ENCODE assay signal across 29 mouse cellular contexts in genomic region chr7:28437964-28438363, GRCm38 (mm10). TPM values are rescaled to one million over a fixed set of nuclear protein-coding genes. Genes with fewer than 3 reads are reported as not detected.
DNase-seq lines count a peak whose midpoint lies in the region; ATAC-seq and TF ChIP-seq lines count a peak whose summit lies in the region.
"Had no signal": no experiment of that assay in that cellular context is flagged by ENCODE, and none has a peak within 500 bp of the region (broad histone marks: within the 10 kb centered on the region; RNA-seq: fewer than 3 reads in every experiment).

No protein-coding gene starts in this region.

- peaks cover 65% of the 10 kb centered on the region for H3K4me1 ChIP-seq in liver, embryonic 12.5 days
- H3K4me1 ChIP-seq in liver, embryonic 11.5 days (replicated peaks; ENCODE audit: control insufficient read depth, insufficient read depth, low read length) = peaks cover 27% of the 10 kb centered on the region
- peaks cover 7% of the 10 kb centered on the region for H3K4me1 ChIP-seq in testis, adult 2 months (ENCODE audit: control insufficient read depth, insufficient read depth, low read length)
- peaks cover 0 to 4% of the 10 kb centered on the region in 2 experiments; a peak in 2 of 4 replicates for H3K4me1 ChIP-seq in ES-E14 (ENCODE audit: control insufficient read depth in 2 of 2, insufficient read depth in 2 of 2, low read length in 2 of 2, poor library complexity in 1 of 2)
- peaks cover 17% of the 10 kb centered on the region; the same call in 1 of the 2 replicates for H3K4me1 ChIP-seq in lung, postnatal 0 days (ENCODE audit: insufficient read depth, low read depth, low read length)

- DNase-seq in liver, embryonic 11.5 days (ENCODE audit: low spot score) = no peak
- no peak for DNase-seq in testis, postnatal 14 days (ENCODE audit: low spot score)
- DNase-seq in ES-E14 (ENCODE audit: low read depth, low spot score) = no peak
- DNase-seq in lung, postnatal 0 days (ENCODE audit: low spot score) = no peak
- DNase-seq in frontal cortex, postnatal 10 days (ENCODE audit: low spot score in 2 of 2) = no peak
- DNase-seq: adrenal gland, adult 8-10 months; adrenal gland, postnatal 25 days; B cell, adult 2 months; cerebellum, adult 11-12 months; cerebellum, adult 8-10 months; cerebellum, postnatal 10 days; cerebellum, postnatal 36 days; gastrocnemius, adult 2 months; gastrocnemius, postnatal 14 days; heart, adult 18-20 months; heart, postnatal 10 days; heart, postnatal 36 days had no signal

- no peak for TF ChIP-seq EP300 in lung, postnatal 0 days (IDR thresholded peaks at IDR 0.05)

- no peak overlapping the region for H3K4me3 ChIP-seq in liver, embryonic 12.5 days
- no peak overlapping the region for H3K4me3 ChIP-seq in liver, embryonic 11.5 days (ENCODE audit: low read depth, low read length)
- H3K4me3 ChIP-seq in testis, adult 2 months (ENCODE audit: control insufficient read depth, low read depth, low read length) = peak overlapping the region; percentile 96
- peak overlapping the region in 1 of 2 experiments; percentile 70; a peak in 2 of 4 replicates for H3K4me3 ChIP-seq in ES-E14 (ENCODE audit: insufficient read depth in 1 of 2, low read depth in 1 of 2, low read length in 2 of 2, poor library complexity in 1 of 2, severe bottlenecking in 1 of 2)
- H3K4me3 ChIP-seq in macrophage (ENCODE audit: inconsistent target) = no peak overlapping the region
- no peak overlapping the region for H3K4me3 ChIP-seq in lung, postnatal 0 days (ENCODE audit: low read depth, low read length)

- H3K79me2 ChIP-seq in macrophage (ENCODE audit: inconsistent target) = peaks cover 28% of the 10 kb centered on the region

- no peak for TF ChIP-seq CTCF in testis, adult 2 months (IDR thresholded peaks at IDR 0.05; ENCODE audit: control insufficient read depth, insufficient read depth, insufficient replicate concordance, low read depth, low read length)
- no peak for TF ChIP-seq CTCF in lung, postnatal 0 days (IDR thresholded peaks at IDR 0.05)

- in situ Hi-C loops in ES-E14 (cut with MboI; ENCODE audit: low sequenced_read_pairs in 2 of 2, unreplicated experiment in 2 of 2) = loop anchor here in 1 of 2 experiments (10.0 kb wide), 1 partner anchor 167 kb away; no protein-coding TSS in a partner anchor

- no peaks in the 10 kb centered on the region for H3K9me3 ChIP-seq in liver, embryonic 12.5 days (replicated peaks)
- no peaks in the 10 kb centered on the region for H3K9me3 ChIP-seq in liver, embryonic 11.5 days (ENCODE audit: control insufficient read depth, low read length)
- H3K9me3 ChIP-seq in ES-E14 (ENCODE audit: control insufficient read depth, insufficient read depth, low read depth, low read length) = no peaks in the 10 kb centered on the region
- H3K9me3 ChIP-seq in lung, postnatal 0 days (ENCODE audit: low read length) = no peaks in the 10 kb centered on the region
- H3K9me3 ChIP-seq: forebrain, embryonic 10.5 days; forebrain, embryonic 13.5 days; heart, embryonic 12.5 days; heart, embryonic 15.5 days had no signal

- H3K27ac ChIP-seq in liver, embryonic 12.5 days = no peak overlapping the region
- H3K27ac ChIP-seq in liver, embryonic 11.5 days (ENCODE audit: low read depth, low read length) = no peak overlapping the region
- no peak overlapping the region for H3K27ac ChIP-seq in testis, adult 2 months (ENCODE audit: control insufficient read depth, insufficient read depth, low read depth, low read length)
- H3K27ac ChIP-seq in ES-E14 (ENCODE audit: insufficient read depth, low read depth, low read length, poor library complexity, severe bottlenecking) = no peak overlapping the region
- 0 out of 2 replicates have a peak overlapping the region, but pooled peaks have one; percentile 75 for H3K27ac ChIP-seq in macrophage
- H3K27ac ChIP-seq in lung, postnatal 0 days (ENCODE audit: low read length) = no peak overlapping the region
- H3K27ac ChIP-seq: forebrain, embryonic 13.5 days; hindbrain, embryonic 14.5 days; hindbrain, postnatal 0 days had no signal

- no peak overlapping the region for H3K9ac ChIP-seq in liver, embryonic 12.5 days
- H3K9ac ChIP-seq in liver, embryonic 11.5 days (ENCODE audit: low read depth, low read length) = no peak overlapping the region
- H3K9ac ChIP-seq in ES-E14 (ENCODE audit: insufficient read depth, low read depth, low read length, poor library complexity, severe bottlenecking) = no peak overlapping the region
- no peak overlapping the region for H3K9ac ChIP-seq in lung, postnatal 0 days (replicated peaks; ENCODE audit: low read depth)
- H3K9ac ChIP-seq: forebrain, embryonic 13.5 days; hindbrain, embryonic 14.5 days had no signal

- H3K36me3 ChIP-seq in liver, embryonic 12.5 days = peaks cover 4% of the 10 kb centered on the region; the same call in 1 of the 2 replicates
- no peaks in the 10 kb centered on the region for H3K36me3 ChIP-seq in liver, embryonic 11.5 days (ENCODE audit: control insufficient read depth, insufficient read depth, low read length)
- no peaks in the 10 kb centered on the region for H3K36me3 ChIP-seq in testis, adult 2 months (ENCODE audit: control insufficient read depth, insufficient read depth, low read length)
- H3K36me3 ChIP-seq in ES-E14 (ENCODE audit: control insufficient read depth, insufficient read depth, low read length, poor library complexity, severe bottlenecking) = no peaks in the 10 kb centered on the region
- no peaks in the 10 kb centered on the region for H3K36me3 ChIP-seq in macrophage (ENCODE audit: inconsistent target)
- H3K36me3 ChIP-seq in lung, postnatal 0 days (ENCODE audit: insufficient read depth, low read length) = no peaks in the 10 kb centered on the region
- H3K36me3 ChIP-seq: heart, embryonic 15.5 days had no signal

- ATAC-seq in liver, embryonic 12.5 days = no peak
- no peak for ATAC-seq in liver, embryonic 11.5 days (replicated peaks; ENCODE audit: low FRiP score)
- no peak for ATAC-seq in lung, postnatal 0 days
- ATAC-seq: activated CD4-positive, CD25-positive, alpha-beta regulatory T cell, adult 4 months; forebrain, embryonic 13.5 days; forebrain, embryonic 16.5 days; hindbrain, postnatal 0 days; inflammation-experienced regulatory T-cells, adult 6 months had no signal

- no peak for TF ChIP-seq POLR2A in testis, adult 2 months (IDR thresholded peaks at IDR 0.05; ENCODE audit: control insufficient read depth, low read depth, low read length)

- H3K27me3 ChIP-seq in liver, embryonic 12.5 days (replicated peaks) = no peaks in the 10 kb centered on the region
- no peaks in the 10 kb centered on the region for H3K27me3 ChIP-seq in liver, embryonic 11.5 days (replicated peaks; ENCODE audit: control insufficient read depth, insufficient read depth, low read length)
- no peaks in the 10 kb centered on the region for H3K27me3 ChIP-seq in testis, adult 2 months (ENCODE audit: control insufficient read depth, insufficient read depth, low read length)
- H3K27me3 ChIP-seq in lung, postnatal 0 days (replicated peaks; ENCODE audit: insufficient read depth, low read length) = no peaks in the 10 kb centered on the region
- H3K27me3 ChIP-seq: forebrain, embryonic 13.5 days; heart, embryonic 12.5 days; heart, embryonic 15.5 days had no signal

- peak overlapping the region; percentile 84 for H3K4me2 ChIP-seq in liver, embryonic 12.5 days
- no peak overlapping the region for H3K4me2 ChIP-seq in liver, embryonic 11.5 days
- H3K4me2 ChIP-seq in lung, postnatal 0 days (replicated peaks; ENCODE audit: low read depth, low read length) = no peak overlapping the region

RNA-seq across cellular contexts. Expression of gene Gmfg, which starts 0.7 kb away (rescaled TPM):
- polyA plus RNA-seq in liver, embryonic 12.5 days (2016; fragmentation: Nextera tagmentation; extraction: Ambion mirVana) = 41.0 and 41.3 TPM in 2 replicates
- 49.4 and 49.7 TPM in 2 replicates for polyA plus RNA-seq in liver, embryonic 11.5 days (2014; fragmentation: Nextera tagmentation; extraction: Ambion mirVana)
- 7.8 and 8.8 TPM in 2 replicates for polyA plus RNA-seq in testis, adult 2 months (2012; rRNA removed)
- 12.7 and 17.2 TPM in 2 replicates for total RNA-seq in ES-E14 (2012; rRNA removed)
- total RNA-seq in macrophage (2018; cell fraction: chromatin; rRNA removed) = 10 to 100 TPM in 22 of 26 experiments, 1 to 10 TPM in 4; 3.0 to 77.3 (median 33.3) TPM
- total RNA-seq in macrophage (2018; cell fraction: cytosol; rRNA removed) = 100 to 1,000 TPM; 105 to 245 (median 163) TPM
- total RNA-seq in macrophage (2018; cell fraction: nucleus; rRNA removed) = 100 to 1,000 TPM in 1 of 26 experiments, 10 to 100 TPM in 24, 1 to 10 TPM in 1; 8.7 to 100 (median 48.2) TPM
- 66.4 to 177 TPM (median 158 TPM) in 3 replicates for polyA plus RNA-seq in macrophage (2018)
- polyA plus RNA-seq in lung, postnatal 0 days (2015; fragmentation: Nextera tagmentation; extraction: Ambion mirVana) = 81.0 and 83.1 TPM in 2 replicates

RNA-seq across cellular contexts. Expression of gene Lrfn1, which starts 13.8 kb away (rescaled TPM):
- polyA plus RNA-seq in liver, embryonic 12.5 days (2016; fragmentation: Nextera tagmentation; extraction: Ambion mirVana) = 1.3 and 1.5 TPM in 2 replicates
- polyA plus RNA-seq in liver, embryonic 11.5 days (2014; fragmentation: Nextera tagmentation; extraction: Ambion mirVana) = 1.7 TPM in 2 replicates
- 1.1 TPM in 2 replicates for polyA plus RNA-seq in testis, adult 2 months (2012; rRNA removed)
- 17.1 and 32.6 TPM in 2 replicates for total RNA-seq in ES-E14 (2012; rRNA removed)
- total RNA-seq in macrophage (2018; cell fraction: chromatin; rRNA removed) = 1 to 10 TPM in 10 of 26 experiments, under 1 TPM in 7, not detected in 9; 0.33 to 2.3 (median 1.3) TPM
- 1 to 10 TPM in 13 of 26 experiments, under 1 TPM in 13; 0.29 to 2.3 (median 0.99) TPM for total RNA-seq in macrophage (2018; cell fraction: cytosol; rRNA removed)
- 1 to 10 TPM in 19 of 26 experiments, under 1 TPM in 7; 0.54 to 4.0 (median 1.6) TPM for total RNA-seq in macrophage (2018; cell fraction: nucleus; rRNA removed)
- 0.24 to 1.4 TPM (median 0.89 TPM) in 3 replicates for polyA plus RNA-seq in macrophage (2018)
- polyA plus RNA-seq in lung, postnatal 0 days (2015; fragmentation: Nextera tagmentation; extraction: Ambion mirVana) = 0.97 and 1.4 TPM in 2 replicates
- polyA plus RNA-seq: activated CD4-positive, CD25-positive, alpha-beta regulatory T cell, adult 4 months had no signal

RNA-seq across cellular contexts. Expression of gene Paf1, which starts 45.2 kb away (rescaled TPM):
- polyA plus RNA-seq in liver, embryonic 12.5 days (2016; fragmentation: Nextera tagmentation; extraction: Ambion mirVana) = 36.5 and 42.4 TPM in 2 replicates
- polyA plus RNA-seq in liver, embryonic 11.5 days (2014; fragmentation: Nextera tagmentation; extraction: Ambion mirVana) = 56.1 and 58.6 TPM in 2 replicates
- polyA plus RNA-seq in testis, adult 2 months (2012; rRNA removed) = 84.1 and 97.0 TPM in 2 replicates
- total RNA-seq in ES-E14 (2012; rRNA removed) = 74.5 and 83.9 TPM in 2 replicates
- total RNA-seq in macrophage (2018; cell fraction: chromatin; rRNA removed) = 100 to 1,000 TPM; 101 to 451 (median 214) TPM
- 10 to 100 TPM; 37.2 to 79.3 (median 58.5) TPM for total RNA-seq in macrophage (2018; cell fraction: cytosol; rRNA removed)
- 100 to 1,000 TPM in 20 of 26 experiments, 10 to 100 TPM in 6; 77.1 to 321 (median 147) TPM for total RNA-seq in macrophage (2018; cell fraction: nucleus; rRNA removed)
- polyA plus RNA-seq in macrophage (2018) = 72.5 to 257 TPM (median 75.2 TPM) in 3 replicates
- 49.1 and 55.0 TPM in 2 replicates for polyA plus RNA-seq in lung, postnatal 0 days (2015; fragmentation: Nextera tagmentation; extraction: Ambion mirVana)

RNA-seq across cellular contexts. Expression of gene Med29, which starts 45.5 kb away (rescaled TPM):
- 35.1 and 36.8 TPM in 2 replicates for polyA plus RNA-seq in liver, embryonic 12.5 days (2016; fragmentation: Nextera tagmentation; extraction: Ambion mirVana)
- 44.7 and 45.7 TPM in 2 replicates for polyA plus RNA-seq in liver, embryonic 11.5 days (2014; fragmentation: Nextera tagmentation; extraction: Ambion mirVana)
- 129 and 135 TPM in 2 replicates for polyA plus RNA-seq in testis, adult 2 months (2012; rRNA removed)
- 34.8 and 50.8 TPM in 2 replicates for total RNA-seq in ES-E14 (2012; rRNA removed)
- total RNA-seq in macrophage (2018; cell fraction: chromatin; rRNA removed) = 10 to 100 TPM in 2 of 26 experiments, 1 to 10 TPM in 24; 2.6 to 11.9 (median 5.0) TPM
- 10 to 100 TPM in 22 of 26 experiments, 1 to 10 TPM in 4; 8.8 to 16.2 (median 11.9) TPM for total RNA-seq in macrophage (2018; cell fraction: cytosol; rRNA removed)
- 10 to 100 TPM in 2 of 26 experiments, 1 to 10 TPM in 24; 2.4 to 10.8 (median 5.4) TPM for total RNA-seq in macrophage (2018; cell fraction: nucleus; rRNA removed)
- 13.6 to 20.0 TPM (median 16.3 TPM) in 3 replicates for polyA plus RNA-seq in macrophage (2018)
- 29.9 and 30.2 TPM in 2 replicates for polyA plus RNA-seq in lung, postnatal 0 days (2015; fragmentation: Nextera tagmentation; extraction: Ambion mirVana)

RNA-seq across cellular contexts. Expression of gene Zfp36, which starts 57.9 kb away (rescaled TPM):
- 7.4 and 7.5 TPM in 2 replicates for polyA plus RNA-seq in liver, embryonic 12.5 days (2016; fragmentation: Nextera tagmentation; extraction: Ambion mirVana)
- polyA plus RNA-seq in liver, embryonic 11.5 days (2014; fragmentation: Nextera tagmentation; extraction: Ambion mirVana) = 9.9 and 10.2 TPM in 2 replicates
- polyA plus RNA-seq in testis, adult 2 months (2012; rRNA removed) = 3.8 and 4.9 TPM in 2 replicates
- total RNA-seq in ES-E14 (2012; rRNA removed) = 3.9 and 5.0 TPM in 2 replicates
- total RNA-seq in macrophage (2018; cell fraction: chromatin; rRNA removed) = 1,000 to 10,000 TPM in 2 of 26 experiments, 100 to 1,000 TPM in 22, 10 to 100 TPM in 2; 91.8 to 1,107 (median 329) TPM
- total RNA-seq in macrophage (2018; cell fraction: cytosol; rRNA removed) = 1,000 to 10,000 TPM in 13 of 26 experiments, 100 to 1,000 TPM in 13; 132 to 2,956 (median 939) TPM
- total RNA-seq in macrophage (2018; cell fraction: nucleus; rRNA removed) = 1,000 to 10,000 TPM in 15 of 26 experiments, 100 to 1,000 TPM in 11; 163 to 2,419 (median 1,098) TPM
- polyA plus RNA-seq in macrophage (2018) = 67.8 to 98.8 TPM (median 74.9 TPM) in 3 replicates
- polyA plus RNA-seq in lung, postnatal 0 days (2015; fragmentation: Nextera tagmentation; extraction: Ambion mirVana) = 48.3 and 55.7 TPM in 2 replicates
